Mouse (Mus musculus) layer of hippocampus, adult 8-10 months (tissue): Measurements from ENCODE around the gene Il3. TPM values are rescaled to one million over a fixed set of nuclear protein-coding genes. Genes with fewer than 3 reads are reported as not detected.

Source experiments
- DNase-seq, 2 experiments: peaks; one replicate each; pipeline ENCODE4 v3.0.0; 2022; ENCODE audit warnings: low spot score in 2 of 2
- total RNA-seq, 4 experiments: library from RNA; stranded (reverse); gene quantifications; 2 replicates each; pipeline ENCODE4 v1.2.4; 2022

Il3 gene
- total RNA-seq, 4 experiments from 2014 or later, result not detected

GRCm38 (mm10) chr11:54287821-54288453 is 20.9 kb upstream of the Il3 start:
- DNase-seq, result no peak

DNA sequence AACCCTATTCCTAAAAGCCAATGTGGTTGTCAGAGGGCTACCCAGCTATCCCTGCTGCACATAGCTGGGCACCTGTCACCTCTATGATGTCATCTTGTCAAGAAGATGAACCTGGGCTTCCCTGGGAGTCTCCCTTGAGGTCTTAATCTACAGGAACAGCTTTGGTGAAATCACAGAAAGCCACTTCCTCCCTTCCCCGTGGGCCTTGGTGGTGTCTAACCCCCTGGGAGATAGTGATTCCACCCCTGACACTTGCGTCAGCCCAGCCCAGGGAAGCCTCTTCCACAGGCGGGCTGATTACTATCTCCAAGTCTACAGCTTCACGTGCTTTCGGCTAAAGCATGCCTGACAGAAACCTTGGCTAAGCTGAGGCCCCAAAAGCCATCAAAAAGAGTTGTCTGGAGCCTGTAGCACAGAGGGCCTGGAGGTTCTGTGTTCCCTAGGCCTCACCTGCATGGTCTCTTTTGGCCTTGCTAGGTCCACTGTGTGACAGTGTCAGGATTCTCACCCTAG is 4.4 kb upstream of the Il3 start:
- no peak for DNase-seq

DNA sequence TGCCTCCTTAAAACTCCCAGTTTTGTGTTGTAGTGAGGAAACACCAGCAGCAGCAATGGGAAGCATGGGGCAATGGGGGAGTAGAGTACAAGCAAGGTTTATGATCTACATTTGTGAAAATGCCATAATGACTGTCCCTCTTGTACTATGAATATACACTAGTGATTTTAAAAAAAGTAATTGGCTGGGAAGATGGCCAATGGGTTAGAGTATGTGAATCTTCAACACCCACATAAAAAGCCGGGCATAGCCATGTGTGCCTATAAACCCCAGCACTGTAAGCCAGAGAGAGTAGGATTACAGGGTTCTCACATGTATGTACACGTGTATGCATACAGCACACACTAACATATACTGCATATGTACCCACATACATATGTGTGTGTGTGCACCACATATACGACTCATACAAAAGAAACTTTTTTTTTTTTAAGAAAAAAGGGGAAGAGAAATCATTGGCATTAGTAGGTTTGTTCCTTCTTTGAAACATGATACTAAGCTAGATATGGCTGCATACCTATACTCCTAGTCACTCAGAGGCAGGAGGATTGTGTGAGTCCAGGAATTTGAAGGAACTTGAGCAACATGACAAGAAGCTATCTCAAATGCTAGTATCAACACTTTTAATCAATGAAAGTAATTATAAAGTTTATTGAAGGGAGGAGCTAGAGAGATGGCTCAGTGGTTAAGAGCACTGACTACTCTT is 2.3 kb upstream of the Il3 start:
- no peak for DNase-seq

DNA sequence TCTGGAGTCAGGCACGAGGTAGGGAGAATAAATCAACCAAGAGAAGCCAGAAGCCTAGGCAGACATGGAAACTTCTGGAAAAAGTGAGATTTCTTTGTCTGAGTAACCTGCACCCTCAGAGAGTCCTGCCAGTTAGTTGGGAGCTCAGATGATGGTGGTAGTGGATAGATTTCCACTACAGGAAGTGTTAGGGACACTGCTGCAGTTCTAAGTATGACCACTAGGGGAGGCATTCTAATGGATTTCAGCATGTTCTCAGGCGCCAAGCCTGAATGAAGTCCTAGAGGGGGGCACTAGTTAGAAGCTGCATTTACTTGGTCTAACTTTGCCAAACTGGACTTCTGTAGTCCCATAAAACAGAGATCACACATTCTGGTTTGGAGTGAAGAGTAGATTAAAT is 2.5 kb downstream of the Il3 start:
- peak; percentile 10 to 47 for DNase-seq

GRCm38 (mm10) chr11:54263405-54264031 is 3.6 kb downstream of the Il3 start:
- DNase-seq, result no peak

GRCm38 (mm10) chr11:54256624-54257376 is 10.3 kb downstream of the Il3 start:
- peak; percentile 39 to 67 for DNase-seq

GRCm38 (mm10) chr11:54254114-54254513 is 13.0 kb downstream of the Il3 start:
- DNase-seq, result no peak

GRCm38 (mm10) chr11:54250575-54250974 is 16.5 kb downstream of the Il3 start:
- no peak for DNase-seq

GRCm38 (mm10) chr11:54249748-54250147 is 17.3 kb downstream of the Il3 start:
- no peak for DNase-seq

DNA sequence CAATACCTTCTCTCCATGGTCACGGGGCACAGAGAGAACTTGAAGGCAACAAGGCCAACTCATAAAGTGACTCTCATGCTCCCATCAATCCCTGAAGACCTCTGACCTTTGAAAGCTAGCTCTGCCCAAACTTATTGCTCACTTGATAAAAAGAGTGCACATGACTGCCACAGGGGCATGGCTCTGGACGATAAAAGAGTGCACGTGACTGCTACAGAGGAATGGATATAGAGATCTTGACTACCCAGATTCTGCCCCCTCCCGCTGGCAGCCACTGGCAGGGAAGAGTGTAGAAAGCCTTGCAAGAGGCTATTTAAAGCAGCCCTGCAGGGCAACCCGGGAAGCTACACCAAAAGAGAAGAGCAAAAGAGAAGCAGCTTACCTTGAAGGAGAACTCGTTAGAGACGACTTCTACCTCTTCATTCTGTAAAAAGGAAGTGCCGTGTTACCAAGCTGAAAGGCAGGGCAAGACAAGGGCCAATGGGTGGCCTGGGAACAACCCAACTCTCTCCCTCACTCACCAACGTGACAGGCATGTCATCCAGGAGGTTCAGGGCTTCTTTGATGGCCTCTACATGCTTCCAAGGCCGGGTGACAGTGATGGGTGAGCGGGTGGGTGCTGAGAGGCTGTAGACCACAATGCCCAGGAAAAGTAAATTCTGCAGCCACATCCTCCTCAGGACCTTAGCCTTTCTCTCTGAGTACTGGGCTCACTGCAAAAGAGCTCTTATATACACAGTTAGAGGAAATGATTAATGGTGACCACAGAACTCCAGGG is 17.9 kb downstream of the Il3 start, which contains the start of gene Csf2:
TSS of gene Csf2 (minus strand) at position 728 of the 778 bp plus-strand sequence.
- no peak for DNase-seq

DNA sequence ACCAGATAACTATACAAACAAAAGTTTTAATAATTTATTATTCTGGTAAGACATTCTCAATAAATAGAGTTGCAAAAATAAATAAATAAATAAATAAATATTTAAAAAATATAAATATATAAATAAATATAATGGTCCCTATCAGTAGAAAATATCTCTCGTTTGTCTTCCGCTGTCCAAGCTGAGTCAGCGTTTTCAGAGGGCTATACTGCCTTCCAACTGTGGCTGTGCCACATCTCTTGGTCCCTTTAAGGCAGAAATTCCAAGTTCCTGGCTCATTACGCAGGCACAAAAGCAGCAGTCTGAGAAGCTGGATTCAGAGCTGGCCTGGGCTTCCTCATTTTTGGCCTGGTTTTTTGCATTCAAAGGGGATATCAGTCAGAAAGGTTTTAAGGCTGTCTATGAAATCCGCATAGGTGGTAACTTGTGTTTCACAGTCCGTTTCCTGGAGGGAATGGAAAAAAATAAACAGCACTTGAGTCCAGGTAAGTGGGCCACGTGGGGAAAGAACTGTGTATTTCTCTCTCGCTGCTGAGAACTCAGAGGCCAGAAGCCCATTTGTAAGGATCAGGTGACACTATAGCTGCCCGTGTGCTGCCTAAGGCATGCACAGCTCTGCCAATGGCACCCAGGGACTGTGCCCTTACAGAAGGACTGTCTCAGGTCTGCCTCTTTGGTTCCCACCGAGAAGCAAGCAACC is 19.7 kb downstream of the Il3 start:
- DNase-seq, result no peak

DNA sequence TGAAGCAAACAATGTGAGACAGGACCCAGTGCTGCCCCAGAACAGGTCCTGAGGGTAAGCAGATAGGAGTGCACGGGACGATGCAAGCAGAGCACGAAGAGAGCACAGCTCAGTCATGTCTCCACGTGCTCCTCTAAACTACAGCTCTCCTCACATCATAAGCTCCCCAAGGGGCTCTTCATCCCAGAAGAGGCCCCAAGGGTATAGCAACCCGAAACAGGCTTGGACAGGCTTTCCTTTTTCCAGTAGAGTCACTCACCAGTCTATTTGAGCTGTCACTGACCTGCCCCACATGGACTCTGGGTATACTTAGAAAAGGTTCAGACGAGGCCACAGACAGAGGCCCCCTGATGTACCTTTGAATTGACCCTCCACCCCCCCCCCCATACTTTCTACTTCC is 22.6 kb downstream of the Il3 start:
- DNase-seq, result no peak

GRCm38 (mm10) chr11:54242494-54242893 is 24.6 kb downstream of the Il3 start:
- no peak for DNase-seq

DNA sequence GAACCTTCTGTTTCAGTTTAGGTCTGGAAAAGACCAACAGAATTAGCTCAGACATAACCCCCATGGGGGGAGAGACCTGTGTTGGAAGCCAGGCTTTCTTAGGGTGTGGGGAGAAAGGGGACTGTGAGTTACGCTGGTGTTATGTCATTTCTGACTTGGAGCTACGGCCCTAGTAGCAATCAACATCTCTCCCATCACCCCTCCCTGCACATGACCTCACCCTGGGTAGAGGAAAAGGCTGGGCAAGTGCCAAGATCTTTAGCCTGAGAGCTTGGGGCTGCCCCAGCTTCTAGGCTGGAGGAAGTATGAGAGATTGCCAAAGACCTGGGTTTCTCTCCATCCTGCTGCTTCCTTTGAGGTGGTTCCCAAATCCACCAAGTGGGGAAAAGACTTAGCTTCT is 30.1 kb downstream of the Il3 start:
- DNase-seq, result no peak

GRCm38 (mm10) chr11:54227478-54227877 is 39.6 kb downstream of the Il3 start:
- DNase-seq, result no peak

DNA sequence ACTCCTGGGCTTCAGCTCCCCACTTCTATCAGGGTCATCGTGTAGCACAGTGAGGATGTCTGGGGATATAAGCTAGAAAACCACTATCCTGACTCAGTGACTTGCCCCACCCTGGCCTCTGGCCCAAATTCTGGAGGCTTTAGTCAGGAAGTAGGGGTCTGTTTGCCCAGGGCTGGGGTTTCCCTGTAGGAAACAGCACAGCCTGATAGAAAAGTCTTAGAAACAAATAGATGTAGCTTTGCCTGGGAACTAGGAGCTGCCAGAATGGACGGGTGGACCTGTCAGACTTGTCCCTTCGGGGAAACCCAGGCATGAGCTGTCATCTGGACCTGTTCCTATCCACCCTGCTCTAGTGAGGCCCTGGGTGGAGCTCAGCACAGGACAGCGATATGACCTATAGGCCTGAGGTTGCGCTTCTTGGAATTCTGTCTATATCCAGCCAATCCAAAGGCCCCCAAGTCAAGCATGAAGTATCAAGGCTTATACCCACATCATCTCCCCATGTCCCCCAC is 42.5 kb downstream of the Il3 start:
- DNase-seq, result no peak

GRCm38 (mm10) chr11:54223637-54224474 is 43.2 kb downstream of the Il3 start:
- DNase-seq, result no peak

DNA sequence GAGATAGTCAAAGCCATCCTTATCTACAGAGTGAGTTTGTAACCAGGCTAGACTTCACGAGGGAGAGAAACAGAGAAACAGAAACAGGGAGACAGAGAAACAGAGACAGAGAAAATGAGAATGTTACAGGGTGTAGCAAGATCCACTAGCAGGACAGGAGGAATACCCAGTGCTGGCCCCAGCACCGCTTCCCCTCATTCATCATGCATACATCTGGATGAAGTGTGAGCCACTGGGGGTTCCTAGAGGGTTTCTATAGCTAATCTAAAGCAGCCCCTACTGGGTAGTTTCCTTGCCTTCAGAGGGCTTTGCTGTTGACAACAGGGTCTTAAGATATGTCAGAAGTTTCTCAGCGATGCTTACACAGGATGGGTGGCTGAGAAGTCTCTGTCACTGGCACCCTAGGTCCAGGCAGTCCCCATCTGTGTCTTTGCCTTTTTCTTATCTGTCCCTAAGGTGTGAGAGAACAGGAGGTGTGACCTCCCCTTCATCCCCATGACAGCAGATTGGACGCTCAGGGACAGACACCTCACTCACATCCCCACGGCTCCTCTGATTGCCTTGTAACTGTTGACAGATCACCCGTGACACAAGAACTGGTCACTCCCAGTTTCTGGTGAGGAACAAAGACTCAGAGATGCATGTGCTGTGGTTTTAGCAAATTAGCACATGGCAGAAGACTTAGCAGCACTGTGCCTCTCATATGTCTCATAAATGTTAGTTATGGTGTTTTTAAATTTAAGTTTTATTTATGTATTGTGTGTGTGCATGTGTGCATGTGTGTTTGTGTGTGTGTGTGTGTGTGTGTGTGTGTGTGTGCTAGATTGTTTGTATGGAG is 47.0 kb downstream of the Il3 start:
- DNase-seq, result no peak
